Mouse (Mus musculus) G1E (cell line): ENCODE data around the gene Cdh3.

Source experiments
- CTCF ChIP-seq: IDR thresholded peaks from 2 replicates; pipeline ENCODE4 v1.5.1; 2012; ENCODE audit warnings: low read depth, low read length, inconsistent platforms, mixed read lengths
- GATA1 ChIP-seq: IDR thresholded peaks from 2 replicates; pipeline ENCODE4 v1.6.1; 2012; ENCODE audit warnings: borderline replicate concordance, low read length, inconsistent platforms, mixed read lengths
- GATA2 ChIP-seq: IDR thresholded peaks from 2 replicates; pipeline ENCODE4 v1.6.1; 2012; ENCODE audit warnings: low read depth, low read length, inconsistent platforms, borderline replicate concordance
- POLR2AphosphoS5 ChIP-seq: IDR thresholded peaks from 2 replicates; pipeline ENCODE4 v1.6.1; 2012; ENCODE audit warnings: low read depth, low read length, inconsistent platforms; ENCODE audit not compliant: insufficient replicate concordance
- TAL1 ChIP-seq: conservative IDR thresholded peaks from 2 replicates; pipeline ENCODE4 v1.6.1; 2012; ENCODE audit warnings: low read depth, low read length, inconsistent platforms, mixed read lengths

GRCm38 (mm10) chr8:106556068-106556645 is 45.5 kb downstream of the Cdh3 start:
- TF ChIP-seq CTCF (no peak), GATA1 (no peak), GATA2 (no peak), POLR2AphosphoS5 (no peak), TAL1 (no peak)
